Mouse (Mus musculus): Measurements from ENCODE around the gene Grip1. TPM values are rescaled to one million over a fixed set of nuclear protein-coding genes. Genes with fewer than 3 reads are reported as not detected.
A peak's percentile ranks its signal among the peaks of the same experiment; 100 is the strongest.

Grip1 gene
- polyA plus RNA-seq (2015; fragmentation: Nextera tagmentation; extraction: Ambion mirVana), result 0.57 and 0.58 TPM in 2 replicates

DNA sequence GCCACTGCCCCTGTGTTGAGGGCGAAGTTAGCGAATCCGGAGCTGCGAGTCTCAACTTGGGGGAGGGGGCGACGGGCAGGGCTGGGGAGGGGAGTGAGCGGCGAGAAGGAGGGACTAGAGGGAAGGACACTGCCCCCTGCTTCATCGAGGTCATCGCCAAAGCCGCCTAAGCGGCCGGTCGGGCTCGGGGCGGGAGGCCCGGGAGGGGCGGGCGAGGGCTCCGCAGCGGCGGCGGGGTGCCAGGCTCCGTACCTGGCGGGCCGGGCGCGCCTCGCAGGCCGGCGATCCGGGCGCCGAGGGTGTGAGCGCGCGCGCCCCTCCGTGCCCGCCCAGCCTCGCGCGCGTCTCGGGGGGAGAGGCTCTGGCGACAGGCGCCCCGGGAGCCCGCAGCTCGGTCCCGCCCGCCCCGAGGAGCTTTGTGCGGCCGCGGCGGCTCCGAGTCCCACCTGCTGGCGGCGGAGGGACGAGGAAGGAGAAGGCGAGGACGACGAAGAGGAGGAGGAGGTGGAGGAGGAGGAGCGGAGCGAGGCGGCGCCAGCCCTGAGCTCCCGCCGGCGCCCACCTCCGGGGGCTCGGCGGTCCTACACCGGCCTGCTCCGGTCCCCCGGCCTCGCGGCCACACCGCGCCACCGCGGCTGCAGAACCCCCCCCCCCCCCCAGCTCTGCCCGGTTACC is at the start of gene Grip1:
Gene Grip1, plus strand, starts transcription at position 400 of the 675 bp plus-strand sequence.
- Histone ChIP-seq H3K4me1 (replicated peaks) (no peaks in the 10 kb centered on the region), H3K36me3 (no peaks in the 10 kb centered on the region), H3K9ac (peak within 1 kb of the TSS; percentile 43), H3K27ac (no peak within 1 kb of the TSS), H3K4me2 (peak within 1 kb of the TSS; percentile 64), H3K27me3 (peaks cover 52% of the 10 kb centered on the region), H3K4me3 (replicated peaks) (peak within 1 kb of the TSS; percentile 59), H3K9me3 (replicated peaks) (no peaks in the 10 kb centered on the region)
- ATAC-seq (ENCODE audit: low read depth) (peak; percentile 59), DNase-seq (no peak)
- 2% methylated on average over 65 of the region's 84 CpGs for WGBS (ENCODE audit: insufficient replicate concordance)

DNA sequence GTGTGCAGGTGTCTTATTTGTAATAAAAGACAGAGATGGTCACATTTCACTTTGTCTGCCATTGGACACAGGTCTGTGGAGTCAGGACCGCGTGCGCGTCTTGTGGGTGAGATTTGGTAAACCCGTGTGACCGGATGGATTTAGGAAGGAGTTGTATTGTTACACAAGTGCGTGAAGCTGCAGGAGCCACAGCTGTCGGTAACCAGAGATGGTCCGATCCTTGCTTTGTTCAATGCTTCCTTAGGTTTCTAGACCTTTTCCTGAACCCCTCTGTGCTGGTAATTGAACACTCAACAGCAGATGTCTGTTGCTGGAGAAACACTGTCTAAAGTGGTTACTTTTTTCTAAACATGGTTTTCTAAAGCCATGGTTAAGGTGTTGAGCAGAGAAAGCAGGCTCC is 48.5 kb upstream of the Grip1 start:
- no peak overlapping the region for H3K9ac ChIP-seq
- no peaks in the 10 kb centered on the region for H3K36me3 ChIP-seq
- no peak overlapping the region for H3K4me2 ChIP-seq
- no peak overlapping the region for H3K27ac ChIP-seq
- 85% methylated on average over 9 of the region's 9 CpGs for WGBS (ENCODE audit: insufficient replicate concordance)
- no peaks in the 10 kb centered on the region for H3K27me3 ChIP-seq
- ATAC-seq (ENCODE audit: low read depth) (no peak), DNase-seq (no peak)
- no peak overlapping the region for H3K4me3 ChIP-seq (replicated peaks)
- H3K9me3 ChIP-seq (replicated peaks), result 0 out of 2 replicates have a peak, but pooled peaks cover 4% of the 10 kb centered on the region
- no peaks in the 10 kb centered on the region for H3K4me1 ChIP-seq (replicated peaks)

- H3K27ac ChIP-seq, result no peak overlapping the region
- H3K9ac ChIP-seq, result no peak overlapping the region
- DNase-seq, result no peak
- 46% methylated on average over 1 of the region's 1 CpGs for WGBS (ENCODE audit: insufficient replicate concordance)
- H3K36me3 ChIP-seq, result no peaks in the 10 kb centered on the region
- H3K27me3 ChIP-seq, result no peaks in the 10 kb centered on the region
- 0 out of 2 replicates have a peak, but pooled peaks cover 4% of the 10 kb centered on the region for H3K9me3 ChIP-seq (replicated peaks)
- H3K4me2 ChIP-seq, result no peak overlapping the region
- H3K4me1 ChIP-seq (replicated peaks), result no peaks in the 10 kb centered on the region
- H3K4me3 ChIP-seq (replicated peaks), result no peak overlapping the region
- ATAC-seq (ENCODE audit: low read depth), result no peak
These were observed 48.0 kb upstream of the Grip1 start for GRCm38 (mm10) chr10:119405612-119406011.

- H3K27me3 ChIP-seq, result no peaks in the 10 kb centered on the region
- H3K27ac ChIP-seq, result no peak overlapping the region
- no peak overlapping the region for H3K4me2 ChIP-seq
- 0 out of 2 replicates have a peak, but pooled peaks cover 4% of the 10 kb centered on the region for H3K9me3 ChIP-seq (replicated peaks)
- no peaks in the 10 kb centered on the region for H3K4me1 ChIP-seq (replicated peaks)
- no peaks in the 10 kb centered on the region for H3K36me3 ChIP-seq
- ATAC-seq (ENCODE audit: low read depth) (no peak), DNase-seq (no peak)
- 8% methylated on average over 6 of the region's 6 CpGs for WGBS (ENCODE audit: insufficient replicate concordance)
- no peak overlapping the region for H3K9ac ChIP-seq
- no peak overlapping the region for H3K4me3 ChIP-seq (replicated peaks)
These were observed 45.3 kb upstream of the Grip1 start for GRCm38 (mm10) chr10:119408327-119408726.

DNA sequence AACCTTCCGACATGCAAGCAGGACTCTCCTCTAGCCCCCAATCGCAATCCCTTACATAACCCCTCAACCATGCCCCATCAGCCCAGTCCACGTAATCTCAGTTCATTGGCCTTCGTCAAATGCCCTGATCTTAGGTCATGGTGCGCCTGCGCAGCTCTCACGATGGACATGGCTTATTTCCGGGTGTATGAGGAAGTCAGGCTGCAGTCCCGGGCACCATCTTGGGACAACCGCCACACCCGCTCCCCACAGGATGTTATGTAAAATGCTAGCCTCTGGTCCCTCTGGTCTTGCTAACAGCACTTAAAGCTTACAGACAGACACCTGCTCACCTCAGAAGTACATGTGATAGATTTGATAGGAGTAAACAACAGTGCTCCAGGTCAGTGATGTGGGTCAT is 40.4 kb upstream of the Grip1 start:
- Histone ChIP-seq H3K4me3 (replicated peaks) (no peak overlapping the region), H3K9ac (no peak overlapping the region), H3K4me1 (replicated peaks) (no peaks in the 10 kb centered on the region), H3K9me3 (replicated peaks) (no peaks in the 10 kb centered on the region), H3K27me3 (no peaks in the 10 kb centered on the region), H3K4me2 (no peak overlapping the region), H3K27ac (no peak overlapping the region), H3K36me3 (no peaks in the 10 kb centered on the region)
- ATAC-seq (ENCODE audit: low read depth) (no peak), DNase-seq (no peak)
- WGBS (ENCODE audit: insufficient replicate concordance), result 83% methylated on average over 11 of the region's 11 CpGs

DNA sequence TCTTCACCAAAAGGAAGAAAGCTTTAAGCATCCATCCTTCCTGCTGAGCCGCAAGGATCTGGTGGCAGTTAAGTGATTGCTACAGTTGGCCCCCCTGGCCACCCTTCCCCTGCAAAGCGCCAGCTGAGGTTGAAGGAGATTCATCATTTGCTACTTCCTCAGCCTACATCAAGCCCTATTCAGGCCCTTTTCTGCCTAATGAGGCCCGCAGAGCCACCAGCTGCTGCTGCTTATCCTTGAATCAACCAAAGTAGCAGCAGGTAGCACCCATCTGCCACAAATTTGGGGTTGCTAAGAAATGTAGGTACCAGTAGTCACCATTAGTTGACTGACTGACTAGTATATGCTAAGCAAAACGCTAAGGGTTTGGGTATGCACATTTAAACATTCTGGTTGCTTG is 38.5 kb upstream of the Grip1 start:
- H3K9me3 ChIP-seq (replicated peaks), result no peaks in the 10 kb centered on the region
- no peaks in the 10 kb centered on the region for H3K27me3 ChIP-seq
- no peak overlapping the region for H3K4me2 ChIP-seq
- WGBS (ENCODE audit: insufficient replicate concordance), result 54% methylated on average over 4 of the region's 4 CpGs
- H3K4me1 ChIP-seq (replicated peaks), result no peaks in the 10 kb centered on the region
- DNase-seq, result no peak
- no peak for ATAC-seq (ENCODE audit: low read depth)
- H3K36me3 ChIP-seq, result no peaks in the 10 kb centered on the region
- H3K27ac ChIP-seq, result no peak overlapping the region
- no peak overlapping the region for H3K9ac ChIP-seq
- H3K4me3 ChIP-seq (replicated peaks), result no peak overlapping the region

- no peak for DNase-seq
- ATAC-seq (ENCODE audit: low read depth), result peak; percentile 60; the same call in 1 of the 2 replicates
- 45% methylated on average over 6 of the region's 6 CpGs for WGBS (ENCODE audit: insufficient replicate concordance)
These were observed 32.2 kb upstream of the Grip1 start for GRCm38 (mm10) chr10:119421418-119421817.

GRCm38 (mm10) chr10:119423821-119424534 is 29.7 kb upstream of the Grip1 start:
- no peaks in the 10 kb centered on the region for H3K36me3 ChIP-seq
- no peak overlapping the region for H3K4me2 ChIP-seq
- WGBS (ENCODE audit: insufficient replicate concordance), result 78% methylated on average over 11 of the region's 11 CpGs
- no peak overlapping the region for H3K4me3 ChIP-seq (replicated peaks)
- H3K27ac ChIP-seq, result no peak overlapping the region
- no peaks in the 10 kb centered on the region for H3K27me3 ChIP-seq
- no peak overlapping the region for H3K9ac ChIP-seq
- ATAC-seq (ENCODE audit: low read depth) (no peak), DNase-seq (no peak)
- no peaks in the 10 kb centered on the region for H3K9me3 ChIP-seq (replicated peaks)
- H3K4me1 ChIP-seq (replicated peaks), result no peaks in the 10 kb centered on the region

More at GRCm38 (mm10) chr10:119421418-119421817, 32.2 kb upstream of the Grip1 start:
- Histone ChIP-seq H3K9me3 (replicated peaks) (no peaks in the 10 kb centered on the region), H3K9ac (no peak overlapping the region), H3K4me3 (replicated peaks) (no peak overlapping the region), H3K27ac (no peak overlapping the region), H3K27me3 (no peaks in the 10 kb centered on the region), H3K4me1 (replicated peaks) (no peaks in the 10 kb centered on the region), H3K4me2 (no peak overlapping the region), H3K36me3 (no peaks in the 10 kb centered on the region)

- Histone ChIP-seq H3K27ac (no peak overlapping the region), H3K4me1 (replicated peaks) (no peaks in the 10 kb centered on the region), H3K9ac (no peak overlapping the region), H3K4me2 (no peak overlapping the region), H3K9me3 (replicated peaks) (no peaks in the 10 kb centered on the region), H3K4me3 (replicated peaks) (no peak overlapping the region), H3K27me3 (no peaks in the 10 kb centered on the region), H3K36me3 (no peaks in the 10 kb centered on the region)
- ATAC-seq (ENCODE audit: low read depth), result 0 out of 2 replicates have a peak, but pooled peaks have one; percentile 45
- 61% methylated on average over 7 of the region's 7 CpGs for WGBS (ENCODE audit: insufficient replicate concordance)
- no peak for DNase-seq
These were observed 26.0 kb upstream of the Grip1 start for GRCm38 (mm10) chr10:119427653-119428052.

- DNase-seq (no peak), ATAC-seq (ENCODE audit: low read depth) (no peak)
- no peak overlapping the region for H3K4me3 ChIP-seq (replicated peaks)
- H3K27me3 ChIP-seq, result no peaks in the 10 kb centered on the region
- WGBS (ENCODE audit: insufficient replicate concordance), result 54% methylated on average over 7 of the region's 7 CpGs
- no peaks in the 10 kb centered on the region for H3K4me1 ChIP-seq (replicated peaks)
- H3K9ac ChIP-seq, result no peak overlapping the region
- no peaks in the 10 kb centered on the region for H3K36me3 ChIP-seq
- H3K9me3 ChIP-seq (replicated peaks), result no peaks in the 10 kb centered on the region
- H3K4me2 ChIP-seq, result no peak overlapping the region
- H3K27ac ChIP-seq, result no peak overlapping the region
These were observed 25.5 kb upstream of the Grip1 start for GRCm38 (mm10) chr10:119428106-119428505.

DNA sequence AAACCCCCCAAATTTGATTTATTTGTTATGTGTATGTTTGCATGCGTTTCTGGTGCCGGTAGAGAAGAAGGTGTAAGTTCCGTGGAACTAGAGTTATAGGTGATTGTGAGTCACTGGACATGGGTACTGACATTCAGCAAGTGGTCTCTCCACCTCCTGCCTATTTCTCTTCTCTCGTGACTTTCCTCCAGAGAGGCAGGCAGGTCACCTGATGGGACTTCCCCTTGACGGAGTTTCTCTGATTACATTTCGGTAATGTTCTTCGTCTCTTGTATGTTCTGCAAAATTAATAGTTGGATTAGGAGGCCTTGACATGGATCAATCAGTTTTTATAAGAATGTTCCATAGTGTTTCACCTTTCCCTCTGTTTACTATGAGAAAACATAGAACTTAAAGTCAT is 23.4 kb upstream of the Grip1 start:
- H3K4me3 ChIP-seq (replicated peaks), result no peak overlapping the region
- ATAC-seq (ENCODE audit: low read depth) (no peak), DNase-seq (no peak)
- no peaks in the 10 kb centered on the region for H3K9me3 ChIP-seq (replicated peaks)
- 72% methylated on average over 7 of the region's 7 CpGs for WGBS (ENCODE audit: insufficient replicate concordance)
- no peak overlapping the region for H3K4me2 ChIP-seq
- no peaks in the 10 kb centered on the region for H3K4me1 ChIP-seq (replicated peaks)
- H3K36me3 ChIP-seq, result no peaks in the 10 kb centered on the region
- no peak overlapping the region for H3K9ac ChIP-seq
- H3K27me3 ChIP-seq, result no peaks in the 10 kb centered on the region
- no peak overlapping the region for H3K27ac ChIP-seq
